Mouse (Mus musculus): ENCODE measurements around the gene Vill.

Vill gene

GRCm38 (mm10) chr9:119034676-119035665 is 17.6 kb upstream of the Vill start:
- DNase-seq (ENCODE audit: low spot score) = no peak

GRCm38 (mm10) chr9:119035836-119036235 is 16.7 kb upstream of the Vill start:
- DNase-seq (ENCODE audit: low spot score) = peak; percentile 79

- peak; percentile 86 for DNase-seq (ENCODE audit: low spot score)
Measured at GRCm38 (mm10) chr9:119037076-119037730, 15.4 kb upstream of the Vill start.

GRCm38 (mm10) chr9:119038574-119038973 is 14.0 kb upstream of the Vill start:
- no peak for DNase-seq (ENCODE audit: low spot score)

GRCm38 (mm10) chr9:119040101-119040775 is 12.3 kb upstream of the Vill start:
- no peak for DNase-seq (ENCODE audit: low spot score)

GRCm38 (mm10) chr9:119048182-119048903 is 4.2 kb upstream of the Vill start:
- no peak for DNase-seq (ENCODE audit: low spot score)

GRCm38 (mm10) chr9:119051158-119051557 is 1.4 kb upstream of the Vill start:
- peak; percentile 58 for DNase-seq (ENCODE audit: low spot score)

GRCm38 (mm10) chr9:119053964-119054576 is 1.5 kb downstream of the Vill start:
- DNase-seq (ENCODE audit: low spot score) = no peak

- no peak for DNase-seq (ENCODE audit: low spot score)
Measured at GRCm38 (mm10) chr9:119055336-119055735, 2.8 kb downstream of the Vill start.

GRCm38 (mm10) chr9:119058245-119058644 is 5.7 kb downstream of the Vill start:
- DNase-seq (ENCODE audit: low spot score) = no peak

- DNase-seq (ENCODE audit: low spot score) = no peak
Measured at GRCm38 (mm10) chr9:119060701-119061100, 8.1 kb downstream of the Vill start.

GRCm38 (mm10) chr9:119063036-119063644 is 10.6 kb downstream of the Vill start:
- no peak for DNase-seq (ENCODE audit: low spot score)

GRCm38 (mm10) chr9:119064296-119064695 is 11.7 kb downstream of the Vill start:
- DNase-seq (ENCODE audit: low spot score) = no peak

- peak; percentile 54 for DNase-seq (ENCODE audit: low spot score)
Measured at GRCm38 (mm10) chr9:119067601-119068000, 15.0 kb downstream of the Vill start.

- no peak for DNase-seq (ENCODE audit: low spot score)
Measured at GRCm38 (mm10) chr9:119068266-119068665, 15.7 kb downstream of the Vill start.

- DNase-seq (ENCODE audit: low spot score) = no peak
Measured at GRCm38 (mm10) chr9:119070173-119070825, 17.7 kb downstream of the Vill start.

GRCm38 (mm10) chr9:119071786-119072185 is 19.2 kb downstream of the Vill start:
- no peak for DNase-seq (ENCODE audit: low spot score)

- no peak for DNase-seq (ENCODE audit: low spot score)
Measured at GRCm38 (mm10) chr9:119073184-119073895, 20.8 kb downstream of the Vill start.

GRCm38 (mm10) chr9:119075685-119076084 is 23.1 kb downstream of the Vill start:
- DNase-seq (ENCODE audit: low spot score) = peak; percentile 34
